Mouse (Mus musculus): ENCODE data around the gene Dhx8.

Gene Dhx8

GRCm38 (mm10) chr11:101756616-101757015 is 23.9 kb downstream of the Dhx8 start:
- no peak for DNase-seq (ENCODE audit: low read depth)

GRCm38 (mm10) chr11:101757366-101757765 is 24.6 kb downstream of the Dhx8 start:
- DNase-seq (ENCODE audit: low read depth) = no peak

DNA sequence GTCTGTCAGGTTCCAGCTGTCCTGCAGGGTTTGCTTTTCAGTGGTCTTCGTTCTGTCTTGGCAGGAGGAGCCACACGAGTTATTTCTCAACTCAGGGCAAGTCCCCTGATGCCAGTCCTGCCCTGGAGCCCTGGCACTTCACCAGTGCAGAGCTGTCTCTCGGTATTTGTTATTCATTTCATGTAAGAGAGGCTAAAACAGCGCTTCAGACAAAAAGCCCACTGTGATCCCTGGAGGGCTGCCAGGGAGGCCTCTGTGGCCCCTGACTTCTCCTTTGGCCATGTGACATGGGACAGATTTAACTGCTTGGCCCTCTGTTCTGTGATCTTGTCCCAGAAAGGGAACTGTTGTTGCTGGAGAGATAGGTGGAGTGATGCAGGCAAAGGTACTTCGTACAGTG is 25.7 kb downstream of the Dhx8 start:
- no peak for DNase-seq (ENCODE audit: low read depth)

- DNase-seq (ENCODE audit: low read depth) = no peak
Observed at GRCm38 (mm10) chr11:101759530-101759929, 26.8 kb downstream of the Dhx8 start.

- peak; percentile 40 for DNase-seq (ENCODE audit: low read depth)
Observed at GRCm38 (mm10) chr11:101763723-101764122, 31.0 kb downstream of the Dhx8 start.

DNA sequence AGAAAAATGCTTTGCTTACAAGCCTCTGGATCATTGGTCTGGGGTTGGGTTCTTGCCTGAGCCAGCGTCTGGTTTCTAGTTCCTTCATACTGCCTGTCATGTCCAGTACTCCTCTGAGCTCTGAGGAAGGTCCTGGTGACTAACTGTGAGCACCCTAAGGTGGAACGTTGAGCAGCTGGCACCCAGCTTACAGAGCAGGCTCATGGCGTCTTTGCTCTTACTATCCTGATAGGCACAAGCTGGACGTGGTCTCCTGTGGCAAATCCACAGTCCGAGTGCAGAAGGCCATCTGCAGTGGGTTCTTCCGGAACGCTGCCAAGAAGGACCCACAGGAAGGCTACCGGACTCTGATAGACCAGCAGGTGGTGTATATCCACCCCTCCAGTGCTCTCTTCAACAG is 31.8 kb downstream of the Dhx8 start:
- no peak for DNase-seq (ENCODE audit: low read depth)

- DNase-seq (ENCODE audit: low read depth) = no peak
Observed at GRCm38 (mm10) chr11:101767326-101767725, 34.6 kb downstream of the Dhx8 start.

- DNase-seq (ENCODE audit: low read depth) = no peak
Observed at GRCm38 (mm10) chr11:101768721-101769120, 36.0 kb downstream of the Dhx8 start.

DNA sequence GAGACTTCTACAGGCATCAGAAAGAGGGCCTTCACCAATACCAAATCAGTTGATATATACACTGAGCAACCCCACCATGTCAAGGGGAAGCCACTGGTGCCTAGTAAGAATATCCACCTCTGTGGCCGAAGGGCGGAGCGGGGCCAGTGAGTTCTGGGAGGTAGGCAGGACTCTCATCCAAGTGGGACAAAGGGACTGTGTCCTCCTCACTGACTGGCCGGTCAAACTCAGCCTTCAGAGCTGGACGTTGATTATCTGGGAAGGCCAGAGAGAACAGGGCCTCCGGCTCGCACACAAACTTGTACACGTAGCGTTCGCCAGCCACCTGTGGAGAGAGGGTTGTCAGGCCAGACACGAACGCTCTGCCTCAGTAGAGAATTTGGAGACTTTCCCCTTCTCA is 37.5 kb downstream of the Dhx8 start:
- DNase-seq (ENCODE audit: low read depth) = no peak

- no peak for DNase-seq (ENCODE audit: low read depth)
Observed at GRCm38 (mm10) chr11:101772027-101772426, 39.3 kb downstream of the Dhx8 start.

DNA sequence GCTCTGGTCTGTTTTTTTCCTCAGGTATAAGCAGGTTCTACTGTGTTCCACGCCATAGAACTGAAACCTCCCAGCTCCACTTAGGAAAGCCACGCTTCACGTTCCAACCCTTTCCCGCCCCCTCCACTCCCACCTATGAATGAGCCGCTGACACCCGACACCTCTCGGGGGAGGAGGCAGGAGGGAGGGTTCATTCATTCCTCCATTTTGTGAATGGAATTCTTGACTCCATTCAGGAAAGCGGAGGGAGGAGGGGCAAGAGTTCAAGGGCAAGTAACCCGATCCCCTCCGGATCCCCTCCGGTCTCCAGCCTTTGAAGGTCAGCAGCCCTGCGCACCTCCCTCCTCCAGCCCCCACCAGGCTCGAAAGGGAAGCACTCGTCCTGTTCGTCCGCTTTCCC is 39.7 kb downstream of the Dhx8 start:
- no peak for DNase-seq (ENCODE audit: low read depth)

DNA sequence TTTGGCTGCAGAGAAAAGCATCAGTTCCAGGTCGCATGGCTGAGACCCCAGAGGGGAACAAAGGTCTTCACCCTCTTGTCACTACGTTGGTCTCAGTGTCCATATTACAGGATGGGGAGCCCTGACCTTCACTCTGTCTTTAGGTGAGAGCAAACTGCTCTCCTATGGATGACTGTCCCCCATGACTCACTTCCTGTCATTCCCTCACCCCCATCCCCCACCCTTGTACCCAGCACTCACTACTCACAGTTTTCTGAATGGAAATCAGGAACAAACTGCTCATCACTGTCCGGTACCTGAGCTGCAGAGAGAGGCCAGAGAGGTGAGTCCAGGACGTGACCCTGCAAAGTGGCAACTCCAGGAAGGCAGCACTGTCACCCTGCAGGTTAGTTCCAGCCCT is 44.1 kb downstream of the Dhx8 start:
- DNase-seq (ENCODE audit: low read depth) = no peak

DNA sequence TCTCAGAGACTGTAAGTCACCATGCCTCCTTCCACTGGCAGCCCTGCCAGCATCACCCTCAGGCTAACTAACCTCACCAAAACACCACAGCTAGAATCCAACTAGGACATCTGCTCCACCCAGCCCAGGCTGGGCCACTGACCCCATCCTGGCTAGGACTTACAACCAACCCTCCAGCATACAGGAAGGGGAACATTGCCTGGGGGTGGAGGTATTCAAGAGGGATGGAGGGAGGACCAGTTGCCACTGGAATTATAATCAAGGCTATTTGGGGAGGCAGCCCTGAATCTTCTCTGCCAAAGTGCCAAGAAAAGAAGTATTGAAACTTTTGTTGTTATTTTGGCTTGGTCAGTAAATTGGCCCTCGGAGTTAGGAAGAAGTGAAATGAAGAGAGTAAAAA is 50.4 kb downstream of the Dhx8 start:
- DNase-seq (ENCODE audit: low read depth) = no peak

DNA sequence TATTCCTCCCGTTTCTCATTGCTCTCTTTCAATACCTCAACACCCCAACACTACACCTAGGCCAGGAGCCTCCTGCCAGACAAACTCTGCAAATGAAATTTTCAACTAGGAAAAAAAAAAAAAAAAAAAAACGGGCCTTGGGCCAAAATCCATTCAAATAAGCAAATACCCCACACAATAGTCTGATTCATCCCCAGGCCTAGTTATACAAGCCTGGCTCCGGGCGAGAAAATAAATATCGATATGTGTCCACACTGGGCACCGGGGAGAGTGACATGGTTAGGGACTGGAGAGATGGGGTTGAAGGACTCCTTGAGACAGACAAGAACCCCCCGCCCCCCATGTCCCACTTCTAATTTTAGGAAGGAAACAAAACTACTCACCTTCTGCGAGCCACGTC is 50.9 kb downstream of the Dhx8 start:
- no peak for DNase-seq (ENCODE audit: low read depth)

DNA sequence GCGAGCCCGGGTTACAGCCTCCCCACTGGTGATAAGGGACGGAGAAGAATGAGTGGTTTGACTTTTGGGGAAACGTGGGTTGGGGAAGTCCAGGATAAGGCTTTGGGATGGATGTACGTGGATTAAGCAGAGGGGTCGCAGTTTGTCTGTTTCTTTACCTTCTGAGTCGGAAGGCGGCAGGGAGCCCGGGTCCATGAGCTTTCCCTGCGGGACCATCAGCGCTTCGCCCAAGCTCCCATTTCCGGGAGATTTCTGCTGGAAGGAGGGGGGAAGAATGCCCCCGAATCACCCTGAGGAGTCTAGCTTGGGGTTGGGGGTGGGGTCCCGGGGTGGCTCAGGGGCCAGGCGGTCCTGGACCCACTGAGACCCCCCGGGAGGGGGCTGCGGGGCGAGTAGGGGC is 51.4 kb downstream of the Dhx8 start:
- no peak for DNase-seq (ENCODE audit: low read depth)

DNA sequence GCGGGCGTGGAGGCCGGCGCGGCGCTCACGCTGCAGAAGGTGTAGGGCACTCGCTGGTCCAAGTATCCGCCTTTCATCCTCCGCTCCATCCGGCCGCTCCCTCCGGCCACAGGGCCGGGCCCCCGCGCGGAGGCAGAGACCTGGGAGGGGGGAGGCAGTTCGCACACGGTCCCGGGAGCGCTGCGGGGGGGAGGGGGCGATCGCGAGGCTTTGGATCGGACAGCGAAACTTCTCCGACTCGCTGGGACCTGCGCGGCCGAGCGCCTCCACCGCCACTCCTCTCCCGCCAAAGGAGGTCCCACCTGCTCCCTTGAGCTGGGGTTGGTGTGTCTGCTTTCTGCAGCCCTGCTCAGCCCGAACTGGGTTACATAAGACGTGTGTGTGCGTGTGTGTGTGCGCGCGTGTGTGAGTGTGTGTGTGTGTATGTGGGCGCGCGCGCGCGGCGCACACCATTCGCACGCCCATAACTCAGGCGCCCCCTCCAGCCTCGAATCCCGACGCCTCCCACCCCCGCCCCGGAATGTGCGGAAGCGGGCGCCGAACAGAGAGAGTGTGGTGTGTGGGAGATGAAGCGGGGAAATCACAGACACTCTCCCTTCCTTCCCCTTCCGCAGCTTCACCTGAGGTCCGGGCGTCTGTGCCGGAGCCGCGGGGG is 51.9 kb downstream of the Dhx8 start:
- DNase-seq (ENCODE audit: low read depth) = no peak

GRCm38 (mm10) chr11:101785143-101785851 is 52.6 kb downstream of the Dhx8 start, which contains the start of gene Etv4:
Etv4 (minus strand) TSS chr11:101785371.
- DNase-seq (ENCODE audit: low read depth) = peak; percentile 82

DNA sequence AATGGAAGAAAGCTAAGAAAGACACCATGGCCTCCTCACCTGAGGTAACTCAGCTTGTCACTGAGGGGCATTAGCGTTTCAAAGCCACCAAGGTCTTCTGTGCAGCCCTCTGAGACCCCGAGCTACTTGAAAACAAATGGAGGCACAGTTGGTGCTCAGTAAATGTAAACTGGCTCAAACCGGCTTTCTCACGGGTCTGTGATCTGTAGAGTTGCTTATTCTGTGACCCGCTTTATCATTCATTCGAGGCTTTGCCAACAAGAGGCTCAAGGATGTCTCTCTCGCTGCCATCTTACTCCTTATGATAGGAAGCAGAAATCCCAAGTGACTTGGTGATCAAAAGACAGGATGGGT is 53.1 kb downstream of the Dhx8 start:
- no peak for DNase-seq (ENCODE audit: low read depth)

DNA sequence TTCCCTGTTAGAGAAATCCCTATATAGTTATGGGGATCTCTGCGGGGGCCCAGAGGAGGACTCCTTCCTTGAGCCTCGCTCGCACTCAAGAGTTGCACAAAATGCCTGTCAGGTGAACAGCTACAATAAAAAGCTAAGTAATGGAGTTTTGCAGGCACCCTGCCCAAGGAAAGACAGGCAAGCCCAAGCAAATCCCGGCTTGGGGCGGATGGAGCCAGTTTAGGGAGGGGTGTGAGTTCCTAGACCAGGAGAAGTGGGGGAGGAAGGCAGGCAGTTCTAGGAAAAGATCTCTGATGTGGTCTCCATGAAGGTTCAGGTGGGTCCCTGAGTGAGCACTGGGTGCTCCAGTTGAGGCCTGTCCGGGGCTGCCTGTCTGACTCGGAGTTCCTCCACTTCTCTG is 53.9 kb downstream of the Dhx8 start:
- no peak for DNase-seq (ENCODE audit: low read depth)

GRCm38 (mm10) chr11:101787432-101787831 is 54.7 kb downstream of the Dhx8 start:
- no peak for DNase-seq (ENCODE audit: low read depth)

DNA sequence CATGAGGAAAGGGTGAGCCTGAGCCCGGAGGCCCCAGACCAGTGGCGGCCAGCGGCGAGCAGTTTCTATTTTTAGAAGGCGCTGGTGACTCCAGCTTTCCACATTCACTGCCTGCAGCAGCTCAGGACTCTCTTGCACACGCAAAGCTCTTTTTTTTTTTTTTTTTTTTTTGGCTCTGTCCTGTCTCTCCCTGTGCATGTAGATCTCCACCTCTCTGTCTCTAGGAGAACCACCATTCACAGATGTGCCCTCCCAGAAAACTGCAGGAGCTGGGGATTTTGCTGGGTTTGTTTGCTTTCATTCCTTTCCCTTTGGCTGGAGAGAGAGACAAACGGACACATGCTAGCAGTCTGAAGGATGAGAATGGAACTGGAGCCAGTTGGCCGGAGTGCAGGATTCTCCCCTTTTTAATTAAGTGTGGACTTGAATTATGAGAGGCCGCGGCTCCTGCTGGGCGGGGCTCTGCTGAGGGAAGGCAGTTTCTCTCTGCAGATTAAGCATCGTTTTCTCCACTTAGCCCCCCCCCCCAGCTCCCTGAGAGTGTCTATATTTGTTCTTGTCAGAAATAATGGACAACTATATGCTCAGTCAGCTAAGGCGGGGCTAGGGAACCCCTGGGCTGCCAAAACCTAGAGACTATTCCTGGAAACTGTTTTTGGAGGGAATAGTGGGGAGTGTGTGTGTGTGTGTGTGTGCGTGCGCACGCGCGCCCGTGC is 58.2 kb downstream of the Dhx8 start:
- DNase-seq (ENCODE audit: low read depth) = no peak

DNA sequence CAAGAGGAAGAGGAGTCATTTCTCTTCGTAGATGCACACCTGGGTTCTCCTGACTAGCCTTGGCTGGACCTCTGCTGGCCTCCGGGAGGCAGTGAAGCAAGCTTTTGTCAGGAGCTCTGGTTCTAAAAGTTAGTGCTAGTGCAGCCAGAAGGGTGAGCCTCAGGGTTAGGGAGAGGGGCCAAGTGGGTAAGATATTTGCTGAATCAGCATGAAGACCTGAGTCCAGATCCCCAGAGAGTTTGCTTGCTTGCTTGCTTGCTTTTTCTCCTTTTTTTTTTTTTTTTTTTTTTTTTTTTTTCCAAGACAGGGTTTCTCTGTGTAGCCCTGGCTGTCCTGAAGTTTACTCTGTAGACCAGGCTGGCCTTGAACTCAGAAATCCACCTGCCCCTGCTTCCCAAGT is 64.6 kb downstream of the Dhx8 start:
- no peak for DNase-seq (ENCODE audit: low read depth)

DNA sequence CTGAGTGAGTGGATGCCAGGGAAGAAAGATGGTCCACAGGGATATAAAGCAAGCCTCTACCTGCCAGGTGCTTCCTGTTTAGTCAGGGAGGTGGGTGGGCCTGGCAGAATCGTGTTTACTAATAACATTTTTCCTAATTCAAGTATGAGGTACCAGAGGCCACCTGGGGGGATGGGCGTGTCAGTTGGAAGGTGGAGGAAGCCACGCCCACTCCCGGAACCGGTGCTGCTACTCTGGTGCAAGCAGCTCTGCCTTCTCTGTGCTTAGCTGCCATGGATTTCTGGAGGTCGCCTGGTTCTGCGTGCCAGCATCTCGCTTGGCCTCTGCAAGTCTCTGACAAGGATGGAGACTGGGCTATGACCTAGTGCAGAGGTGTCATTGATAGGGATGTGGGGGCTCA is 65.4 kb downstream of the Dhx8 start:
- DNase-seq (ENCODE audit: low read depth) = no peak

Data from fibroblast of lung, adult 2 months (primary cell).